Mouse (Mus musculus): ENCODE results near the gene St3gal6.
"Not testable (repeated sequence)": the region's sequence is repeated elsewhere in the genome, so short reads cannot be mapped to it uniquely, and the experiment has no call there.

St3gal6 gene

GRCm38 (mm10) chr16:58459966-58460365 lies 64.1 kb downstream of the St3gal6 start:
- POLR2A ChIA-PET = interaction anchor here in 2 of 4 experiments (1.1 to 1.4 kb wide), 3 partner anchors 52 to 211 kb away, joined by 3 read pairs; partner anchors contain the start of gene Dcbld2 (in 1 of the 2)
- CTCF ChIA-PET = not testable (repeated sequence)

DNA sequence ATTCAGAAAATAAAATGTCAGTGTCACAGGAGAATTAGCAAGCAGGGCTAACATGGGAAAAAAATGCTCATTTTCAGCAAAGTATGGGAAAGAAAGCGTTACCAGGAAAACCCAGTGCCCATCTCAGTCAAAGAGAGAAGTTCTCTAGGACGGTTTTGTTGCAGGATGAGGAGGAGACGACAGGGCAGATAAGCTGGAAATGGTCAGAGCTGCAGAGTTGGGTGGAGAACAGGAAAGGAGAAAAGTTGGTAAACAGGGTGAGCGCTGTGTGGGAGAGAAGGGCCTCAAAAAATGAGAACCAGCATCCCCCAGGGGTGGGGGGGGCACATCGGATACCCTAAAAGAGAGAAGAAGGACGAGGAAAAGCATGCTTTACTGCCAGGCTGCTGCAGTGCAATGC lies 67.1 kb downstream of the St3gal6 start:
- ChIA-PET CTCF (interaction anchor here in 2 of 4 experiments (0.6 to 0.8 kb wide), 2 partner anchors 58 to 171 kb away, joined by 3 read pairs; no protein-coding TSS in a partner anchor), POLR2A (interaction anchor here in 1 of 4 experiments (1.5 kb wide), 1 partner anchor 10 kb away, joined by 6 read pairs; no protein-coding TSS in a partner anchor)

- CTCF ChIA-PET = no interaction called here
- POLR2A ChIA-PET = no interaction called here
Measured at GRCm38 (mm10) chr16:58456445-58456844, 67.6 kb downstream of the St3gal6 start.

DNA sequence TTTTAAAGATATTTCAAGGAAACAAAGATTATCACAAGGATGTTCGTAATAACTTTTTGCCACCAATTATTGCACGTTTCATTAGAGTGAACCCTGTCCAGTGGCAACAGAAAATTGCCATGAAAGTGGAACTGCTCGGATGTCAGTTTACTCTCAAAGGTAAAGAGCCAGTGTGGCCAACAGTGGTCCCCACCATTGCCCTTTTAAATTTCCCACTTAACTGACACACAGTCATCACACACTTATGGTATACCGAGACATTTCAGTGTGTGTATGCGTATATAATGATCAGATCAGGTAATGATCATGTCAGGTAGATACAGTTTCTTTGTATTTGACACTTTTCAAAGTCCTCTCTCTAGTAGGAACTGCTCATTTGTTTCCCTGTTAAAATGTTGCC lies 68.9 kb downstream of the St3gal6 start:
- CTCF ChIA-PET = interaction anchor here in 3 of 4 experiments (0.6 to 1.8 kb wide), 11 partner anchors 8 to 947 kb away, joined by 3 to 9 read pairs (median 3); partner anchors contain the start of gene Cpox (in 2 of the 3)
- POLR2A ChIA-PET = interaction anchor here in 1 of 4 experiments (1.1 kb wide), 1 partner anchor 46 kb away, joined by 3 read pairs; no protein-coding TSS in a partner anchor

DNA sequence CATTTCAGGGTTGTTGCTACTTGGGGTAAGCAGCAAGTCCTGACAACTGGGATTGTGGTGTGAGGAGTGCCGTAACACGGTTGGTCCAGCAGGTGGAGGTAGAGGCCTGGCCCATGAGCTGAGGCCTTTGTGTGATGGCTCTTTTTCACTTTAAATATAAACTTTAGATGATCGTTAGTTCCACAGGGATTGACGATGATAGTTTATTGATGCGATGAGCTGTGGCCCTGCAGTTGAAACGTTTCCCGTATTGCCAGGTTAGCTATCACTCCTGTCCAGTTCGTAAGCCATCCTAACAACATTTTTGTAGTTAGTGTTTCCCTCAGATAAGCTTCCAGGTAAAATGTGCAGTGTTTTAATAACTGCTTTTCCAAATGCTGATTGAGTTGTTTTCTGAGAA lies 69.4 kb downstream of the St3gal6 start:
- ChIA-PET CTCF (interaction anchor here in 3 of 4 experiments (0.6 to 1.8 kb wide), 12 partner anchors 8 to 948 kb away, joined by 3 to 9 read pairs (median 3); partner anchors contain the start of gene Cpox (in 2 of the 3)), POLR2A (interaction anchor here in 2 of 4 experiments (0.7 to 1.1 kb wide), 2 partner anchors 46 to 120 kb away, joined by 3 read pairs; no protein-coding TSS in a partner anchor)

DNA sequence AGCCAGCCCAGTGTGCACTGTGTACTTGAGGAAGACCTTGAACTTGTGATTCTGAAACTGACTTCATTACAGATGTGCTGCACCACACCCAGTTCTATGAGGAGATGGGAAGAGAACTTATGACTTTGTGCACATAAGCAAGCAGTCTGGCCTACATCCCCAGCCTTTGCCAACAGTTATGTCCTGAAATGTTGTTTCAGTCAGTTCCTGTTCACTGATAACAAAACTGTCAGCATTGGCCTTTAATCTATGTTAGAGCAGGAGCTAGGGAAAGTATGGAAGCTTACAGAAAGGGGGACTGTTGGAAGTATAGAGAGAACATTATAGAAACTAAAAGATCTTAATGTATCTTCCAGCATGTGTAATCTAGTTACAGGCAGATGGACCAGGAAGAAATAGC lies 70.2 kb downstream of the St3gal6 start:
- ChIA-PET CTCF (interaction anchor here in 1 of 4 experiments (0.7 to 1.8 kb wide), 2 partner anchors 13 to 60 kb away, joined by 3 to 9 read pairs; no protein-coding TSS in a partner anchor), POLR2A (interaction anchor here in 1 of 4 experiments (1.1 kb wide), 1 partner anchor 45 kb away, joined by 3 read pairs; no protein-coding TSS in a partner anchor)

DNA sequence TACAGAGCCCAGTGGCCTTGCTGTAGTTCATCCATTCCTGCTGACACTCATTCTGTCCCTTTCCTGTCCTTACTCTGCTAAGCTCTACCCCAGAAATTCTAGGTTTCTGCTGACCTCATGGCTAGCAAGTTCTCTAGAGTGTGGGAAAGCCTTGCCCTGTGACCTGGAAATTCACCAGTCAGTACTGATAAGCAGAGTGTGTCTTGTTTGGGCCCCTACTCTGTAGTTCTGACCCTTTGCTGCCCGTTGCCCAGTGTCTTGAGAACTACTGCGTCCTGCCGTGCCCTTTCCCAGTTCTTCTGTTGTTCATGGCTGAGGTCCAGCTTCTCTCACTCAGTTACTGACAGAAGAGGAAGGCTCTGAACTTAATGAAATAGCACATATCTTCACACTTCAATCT lies 70.9 kb downstream of the St3gal6 start:
- ChIA-PET CTCF (interaction anchor here in 1 of 4 experiments (0.7 kb wide), 1 partner anchor 1207 kb away, joined by 3 read pairs; no protein-coding TSS in a partner anchor), POLR2A (interaction anchor here in 1 of 4 experiments (0.7 kb wide), 1 partner anchor 45 kb away, joined by 3 read pairs; the partner anchor contains the start of gene Dcbld2)

DNA sequence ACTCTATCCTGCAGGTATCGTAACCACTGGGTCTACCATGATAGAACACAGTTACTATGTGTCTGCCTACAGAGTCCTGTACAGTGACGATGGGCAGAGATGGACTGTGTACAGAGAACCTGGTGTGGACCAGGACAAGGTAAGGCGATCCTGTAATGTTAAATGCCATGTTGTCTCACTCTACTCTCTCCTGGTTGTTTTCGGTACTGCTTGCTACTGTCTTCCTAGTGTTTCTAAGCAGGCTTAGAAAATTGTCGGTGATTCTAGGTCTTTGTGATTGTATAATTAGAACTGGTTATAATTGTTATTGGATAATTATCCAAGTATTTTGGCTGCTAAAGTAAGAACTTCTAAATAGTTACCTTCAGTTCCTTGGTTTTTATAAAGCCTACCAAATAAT lies 72.4 kb downstream of the St3gal6 start:
- POLR2A ChIA-PET = no interaction called here
- CTCF ChIA-PET = interaction anchor here in 1 of 4 experiments (0.6 kb wide), 1 partner anchor 34 kb away, joined by 4 read pairs; no protein-coding TSS in a partner anchor

- ChIA-PET POLR2A (no interaction called here), CTCF (interaction anchor here in 1 of 4 experiments (0.6 kb wide), 1 partner anchor 220 kb away, joined by 4 read pairs; no protein-coding TSS in a partner anchor)
Measured at GRCm38 (mm10) chr16:58450648-58451047, 73.4 kb downstream of the St3gal6 start.

GRCm38 (mm10) chr16:58449073-58449472 lies 75.0 kb downstream of the St3gal6 start:
- CTCF ChIA-PET = interaction anchor here in 1 of 4 experiments (1.0 kb wide), 1 partner anchor 9 kb away, joined by 3 read pairs; no protein-coding TSS in a partner anchor
- POLR2A ChIA-PET = no interaction called here

- POLR2A ChIA-PET = no interaction called here
- CTCF ChIA-PET = no interaction called here
Measured at GRCm38 (mm10) chr16:58446281-58447259, 77.5 kb downstream of the St3gal6 start.

DNA sequence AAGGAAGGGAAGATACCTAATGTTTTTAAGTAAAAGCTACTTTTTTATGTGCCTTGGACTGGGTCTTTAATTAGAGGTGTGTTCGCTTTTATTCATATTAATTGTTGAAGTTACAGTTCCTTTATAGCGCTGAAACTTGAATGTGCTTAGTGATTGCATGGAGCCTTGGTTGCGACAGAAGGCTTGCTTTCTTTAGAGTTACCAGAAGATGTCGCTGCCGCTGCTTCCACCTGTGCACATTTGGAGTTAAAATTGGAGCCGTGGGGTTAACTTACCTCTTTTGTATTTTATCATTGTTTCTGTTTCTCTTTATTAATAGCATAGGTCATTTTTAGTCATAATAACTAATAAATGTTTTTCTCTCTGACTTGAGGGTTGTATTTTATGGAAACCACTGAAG lies 79.3 kb downstream of the St3gal6 start:
- CTCF ChIA-PET = no interaction called here
- POLR2A ChIA-PET = interaction anchor here in 1 of 4 experiments (0.6 kb wide), 1 partner anchor 92 kb away, joined by 4 read pairs; no protein-coding TSS in a partner anchor

- CTCF ChIA-PET = no interaction called here
Measured at GRCm38 (mm10) chr16:58432384-58432783, 91.7 kb downstream of the St3gal6 start.

DNA sequence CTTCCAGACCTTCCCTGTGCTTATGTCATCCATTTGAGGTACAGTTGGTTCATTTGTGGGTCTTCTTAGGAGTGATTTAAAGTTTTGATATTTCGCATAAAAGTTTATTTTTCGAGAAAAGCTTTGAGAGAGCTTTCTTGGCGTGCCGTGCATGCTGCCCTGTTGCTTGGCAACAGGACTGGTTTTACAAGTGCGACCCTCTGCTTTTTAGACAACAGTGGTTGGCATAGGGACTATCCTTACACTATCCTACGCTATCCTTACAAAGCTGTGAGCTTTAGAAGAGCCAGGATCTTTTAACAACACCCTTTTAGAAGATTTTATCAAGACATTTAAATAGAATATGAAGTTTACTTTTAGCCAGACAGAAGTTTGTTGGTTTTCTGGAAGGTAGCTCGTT lies 93.8 kb downstream of the St3gal6 start:
- CTCF ChIA-PET = no interaction called here
- POLR2A ChIA-PET = interaction anchor here in 2 of 4 experiments (0.6 to 1.8 kb wide), 5 partner anchors 9 to 113 kb away, joined by 3 to 11 read pairs (median 3); partner anchors contain the start of gene Dcbld2 (in 1 of the 2)

More at GRCm38 (mm10) chr16:58432384-58432783, 91.7 kb downstream of the St3gal6 start:
- POLR2A ChIA-PET = no interaction called here

DNA sequence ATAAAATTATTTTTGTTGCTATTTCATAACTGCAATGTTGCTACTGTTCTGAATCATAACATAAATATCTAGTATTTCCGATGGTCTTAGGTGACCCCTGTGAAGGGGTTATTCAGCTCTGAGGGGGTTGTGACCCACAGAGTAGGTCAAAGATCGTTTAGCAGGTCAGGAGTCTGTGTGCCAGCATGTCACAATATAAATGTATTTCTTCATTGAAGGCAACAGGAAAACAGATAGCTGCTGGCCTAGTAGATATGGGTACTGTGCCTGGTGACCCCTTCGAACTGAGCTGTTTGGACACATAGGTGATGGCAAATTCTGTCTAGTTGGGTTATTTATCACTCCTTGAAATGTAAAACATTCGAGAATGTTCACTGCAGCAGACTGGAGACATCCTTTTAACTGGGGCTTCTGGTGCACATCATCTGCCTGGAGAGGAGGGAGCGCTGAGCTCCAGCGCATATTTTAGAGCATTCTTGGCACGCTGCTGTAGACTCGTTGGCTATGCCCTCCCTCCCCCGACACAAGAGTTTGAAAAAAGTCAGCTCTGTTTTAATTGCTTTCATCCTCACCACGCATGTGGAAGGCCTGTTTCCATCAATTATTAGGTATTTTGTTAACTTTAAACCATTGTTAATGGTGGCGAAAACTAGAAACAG lies 102.2 kb downstream of the St3gal6 start:
- ChIA-PET POLR2A (interaction anchor here in 2 of 4 experiments (0.7 to 4.3 kb wide), 5 partner anchors 10 to 29 kb away, joined by 3 to 29 read pairs (median 3); partner anchors contain the start of gene Dcbld2 (in 2 of the 2)), CTCF (no interaction called here)

Data from embryonic stem cell, embryonic (primary cell).